Mouse (Mus musculus) left cerebral cortex, adult 11 months (tissue): ENCODE data around the gene Vps29.
A peak's percentile ranks its signal among the peaks of the same experiment; 100 is the strongest.
"Not testable (repeated sequence)": the region's sequence is repeated elsewhere in the genome, so short reads cannot be mapped to it uniquely, and the experiment has no call there.

Experiments
- DNase-seq: peaks from one replicate; pipeline ENCODE4 v3.0.0; 2022; ENCODE audit warnings: low spot score

The Vps29 gene

DNA sequence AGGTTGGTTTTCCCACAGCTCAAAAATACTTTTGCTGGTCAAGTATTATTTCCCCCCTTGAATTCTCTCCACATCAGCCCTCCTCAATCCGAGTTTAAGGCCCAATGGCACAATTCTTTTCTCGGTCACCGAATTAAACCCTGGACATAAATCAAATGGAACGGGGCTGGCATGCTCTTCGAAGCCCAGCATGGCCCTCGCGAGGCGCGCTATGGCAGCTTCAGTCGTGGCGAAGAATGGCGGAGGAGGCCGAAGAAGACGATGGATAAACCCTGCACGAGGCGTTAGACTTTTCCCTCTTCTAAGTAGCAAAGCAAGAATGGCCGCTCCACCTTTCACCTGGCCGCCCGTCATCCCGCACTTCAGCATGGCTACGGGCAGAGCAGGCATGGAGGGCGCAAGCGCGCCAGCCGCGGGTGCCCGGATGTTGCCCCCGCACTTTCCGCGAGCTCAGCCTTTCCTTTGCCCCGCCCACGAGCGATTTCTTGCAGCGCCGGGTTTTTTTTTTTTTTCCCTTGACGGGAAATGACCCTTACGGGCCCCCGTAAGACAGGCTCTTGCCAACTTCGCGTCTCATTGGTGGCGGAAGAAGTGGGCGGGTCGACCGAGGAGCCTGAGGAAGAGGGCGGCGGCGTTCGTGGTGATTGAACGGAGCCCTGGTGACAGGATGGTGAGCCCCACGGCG is at the start of gene Vps29, which contains the start of gene Rad9b:
Vps29 (plus strand) TSS at position 563 of the 685 bp plus-strand sequence.
Rad9b (minus strand) TSS at position 427 of the 685 bp plus-strand sequence.
- DNase-seq: peak; percentile 94

DNA sequence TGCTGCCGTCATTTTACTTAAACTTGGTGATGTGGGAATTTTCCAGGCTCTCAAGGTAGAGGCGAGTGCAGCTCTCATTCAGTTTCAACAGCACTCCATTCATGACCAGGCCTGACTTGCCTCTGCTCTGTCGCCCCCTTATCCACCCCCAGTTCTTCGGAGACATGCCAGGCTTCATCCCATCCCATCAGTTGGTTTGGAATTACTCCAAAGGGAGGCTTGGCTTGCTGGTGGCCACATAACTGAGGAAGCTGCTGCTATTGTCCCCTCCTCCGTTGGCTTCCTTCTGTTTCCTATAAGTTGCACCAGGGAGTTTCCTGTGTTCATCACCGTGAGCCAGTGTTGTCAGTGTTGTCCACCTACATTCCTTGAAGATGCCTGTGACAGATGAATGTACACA is 49.6 kb upstream of the Vps29 start:
- DNase-seq: no peak

DNA sequence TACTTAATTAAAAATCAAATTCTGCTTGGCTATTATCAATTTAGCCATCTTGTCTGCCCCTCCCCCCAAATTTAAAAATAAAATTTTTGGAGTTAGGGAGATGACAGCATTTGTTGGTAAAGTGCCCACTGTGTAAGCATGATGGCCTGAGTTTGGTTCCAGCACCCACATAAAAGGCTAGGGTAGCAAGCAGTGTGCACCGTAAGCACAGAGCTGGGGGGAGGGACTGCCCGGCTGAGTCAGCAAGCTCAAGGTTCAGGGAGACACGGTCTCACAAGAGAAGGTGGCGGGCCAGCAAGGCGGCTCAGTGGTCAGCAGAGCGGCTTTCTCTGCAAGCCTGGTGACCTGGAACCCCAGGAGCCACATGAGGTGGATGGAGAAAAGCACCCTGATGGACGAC is 48.7 kb upstream of the Vps29 start:
- no peak for DNase-seq

DNA sequence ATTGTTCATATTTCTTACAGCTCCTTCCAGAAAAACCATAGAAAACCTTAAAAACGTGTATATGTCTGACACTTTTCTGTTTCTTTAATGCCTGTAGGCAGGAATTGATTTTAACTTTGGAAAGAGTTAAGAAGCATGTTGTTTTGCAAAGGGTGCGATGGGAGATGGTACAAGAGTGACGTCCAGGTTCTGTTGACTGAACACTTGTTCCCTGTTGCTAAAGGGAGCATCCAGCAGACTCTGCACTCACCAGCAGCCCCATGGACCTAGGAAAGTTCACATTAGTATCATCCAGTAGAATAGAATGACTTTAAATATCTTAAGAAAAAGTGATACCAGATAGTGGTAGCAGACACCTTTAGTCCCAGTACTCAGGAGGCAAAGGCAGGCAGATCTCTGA is 47.6 kb upstream of the Vps29 start:
- no peak for DNase-seq

DNA sequence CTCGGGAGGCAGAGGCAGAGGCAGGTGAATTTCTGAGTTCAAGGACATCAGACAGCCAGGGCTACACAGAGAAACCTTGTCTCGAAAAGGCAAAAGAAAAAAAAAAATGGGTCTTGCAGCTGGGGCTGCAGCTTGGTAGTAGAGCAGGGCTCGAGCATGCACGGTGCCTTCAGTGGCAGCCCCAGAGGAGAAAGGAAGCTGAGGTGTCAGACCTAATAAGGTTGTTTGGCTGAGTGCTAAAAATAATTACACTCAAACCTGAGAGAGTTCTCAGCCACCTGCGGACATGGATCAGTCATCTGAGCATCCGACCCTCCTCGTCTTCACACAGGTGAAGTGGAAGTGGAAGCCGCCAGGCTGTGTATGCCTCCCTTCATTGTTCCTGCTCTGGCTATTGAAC is 43.5 kb upstream of the Vps29 start:
- no peak for DNase-seq

DNA sequence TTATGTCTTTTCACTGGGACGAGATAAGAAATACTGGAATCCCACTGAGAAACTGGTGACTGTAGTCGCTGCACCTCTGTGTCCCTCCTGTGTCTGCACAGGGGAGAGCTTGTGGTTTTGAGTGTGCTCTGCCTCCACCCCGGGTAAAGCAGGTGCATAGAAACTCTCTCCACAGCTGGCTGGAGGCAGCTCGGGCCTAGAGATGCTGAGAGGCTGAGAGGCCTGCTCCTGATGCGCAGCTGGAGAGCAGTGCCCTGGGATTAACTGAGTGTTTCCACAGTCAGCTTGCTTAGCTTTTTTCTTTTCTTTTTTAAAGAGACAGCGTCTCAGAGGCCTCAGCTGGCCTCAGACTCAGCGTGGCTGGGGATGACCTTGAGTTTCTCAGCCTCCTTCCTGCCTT is 42.5 kb upstream of the Vps29 start:
- DNase-seq: no peak

DNA sequence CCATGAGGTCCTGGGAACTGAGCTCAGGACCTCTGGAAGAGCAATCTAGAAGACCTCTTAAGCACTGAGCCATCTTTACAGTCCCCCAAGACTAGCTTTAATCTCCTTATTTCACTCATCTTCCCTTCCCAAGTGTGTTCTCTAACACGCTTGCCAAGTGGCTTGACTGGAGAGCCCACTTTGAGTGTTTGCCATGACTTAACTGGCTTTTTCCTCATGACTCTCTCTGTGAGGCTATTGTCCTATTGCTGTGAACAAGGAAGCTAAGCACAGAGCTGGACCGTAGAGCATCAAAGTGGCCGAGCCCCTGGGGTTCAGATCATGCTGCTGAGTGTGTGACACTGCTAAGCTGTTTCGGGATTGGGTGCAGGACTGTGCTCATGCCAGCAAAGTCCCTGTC is 41.8 kb upstream of the Vps29 start:
- no peak for DNase-seq

DNA sequence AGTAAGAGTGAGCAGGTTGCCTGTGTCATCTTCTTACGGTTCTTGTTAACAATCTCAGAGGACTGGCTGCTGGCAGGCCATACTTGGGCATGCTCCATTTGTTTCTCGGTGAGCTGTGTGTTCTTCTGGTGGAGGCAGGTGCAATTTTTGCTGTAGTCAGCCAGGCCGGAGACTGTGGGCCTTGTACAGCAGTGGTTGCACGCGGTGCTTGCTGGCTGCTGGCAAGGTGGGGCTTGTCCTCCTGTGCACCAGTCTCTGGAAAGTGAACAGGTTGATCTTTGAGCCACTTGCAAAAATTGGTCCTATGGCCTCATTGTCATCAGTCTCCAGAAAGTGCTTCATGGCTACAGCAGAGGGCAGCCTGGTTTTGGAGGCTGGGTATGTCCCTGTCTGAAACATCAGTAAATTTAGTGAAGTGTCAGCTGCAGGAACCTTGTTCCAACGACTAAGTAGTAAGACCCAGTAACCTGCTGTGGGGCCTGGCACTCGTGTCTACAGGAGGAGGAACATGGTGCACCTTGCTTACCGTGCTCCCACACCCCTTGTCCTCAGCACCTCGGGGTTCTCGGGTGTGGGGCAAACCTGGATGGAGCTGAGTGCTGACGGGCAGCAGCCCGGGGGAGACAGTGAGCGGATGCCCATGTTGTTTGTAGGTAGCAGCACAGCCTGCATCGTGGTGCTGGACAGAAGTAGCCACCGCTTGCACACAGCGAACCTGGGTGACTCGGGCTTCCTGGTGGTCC is 41.1 kb upstream of the Vps29 start:
- no peak for DNase-seq

DNA sequence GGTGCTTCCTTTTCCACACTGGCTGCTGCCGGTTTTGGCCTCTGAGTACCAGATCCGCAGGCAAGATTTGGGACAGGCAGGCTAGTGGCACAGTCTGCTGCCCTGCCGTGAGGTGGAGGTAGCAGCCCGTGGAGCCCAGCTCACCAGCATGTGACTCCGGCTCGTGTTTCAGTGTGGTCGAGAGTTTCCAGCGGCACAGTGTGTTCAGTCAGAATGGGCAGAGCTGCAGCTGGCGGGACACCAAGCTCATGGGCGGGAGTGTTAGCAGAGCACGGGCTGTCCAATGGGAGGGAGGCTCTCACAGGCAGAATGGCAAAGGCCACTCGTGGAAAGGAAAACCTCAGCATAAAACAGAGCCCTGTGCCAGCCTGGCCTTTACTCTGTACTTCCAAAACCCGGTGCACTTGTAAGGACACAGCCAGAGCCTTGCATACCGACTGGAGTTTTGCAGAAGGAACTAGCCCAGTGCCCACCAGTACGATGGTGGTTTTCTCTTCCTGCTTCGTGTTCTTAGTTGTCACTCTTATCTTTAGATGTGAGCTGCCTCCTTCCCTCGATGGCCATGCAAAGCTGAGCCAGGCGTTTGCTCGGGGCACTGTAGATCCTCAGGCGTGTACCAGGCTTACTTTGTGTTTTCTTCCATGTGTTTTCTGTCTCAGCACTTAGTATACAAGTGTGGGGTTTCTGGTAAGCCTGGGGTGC is 39.1 kb upstream of the Vps29 start:
- DNase-seq: peak; percentile 90

DNA sequence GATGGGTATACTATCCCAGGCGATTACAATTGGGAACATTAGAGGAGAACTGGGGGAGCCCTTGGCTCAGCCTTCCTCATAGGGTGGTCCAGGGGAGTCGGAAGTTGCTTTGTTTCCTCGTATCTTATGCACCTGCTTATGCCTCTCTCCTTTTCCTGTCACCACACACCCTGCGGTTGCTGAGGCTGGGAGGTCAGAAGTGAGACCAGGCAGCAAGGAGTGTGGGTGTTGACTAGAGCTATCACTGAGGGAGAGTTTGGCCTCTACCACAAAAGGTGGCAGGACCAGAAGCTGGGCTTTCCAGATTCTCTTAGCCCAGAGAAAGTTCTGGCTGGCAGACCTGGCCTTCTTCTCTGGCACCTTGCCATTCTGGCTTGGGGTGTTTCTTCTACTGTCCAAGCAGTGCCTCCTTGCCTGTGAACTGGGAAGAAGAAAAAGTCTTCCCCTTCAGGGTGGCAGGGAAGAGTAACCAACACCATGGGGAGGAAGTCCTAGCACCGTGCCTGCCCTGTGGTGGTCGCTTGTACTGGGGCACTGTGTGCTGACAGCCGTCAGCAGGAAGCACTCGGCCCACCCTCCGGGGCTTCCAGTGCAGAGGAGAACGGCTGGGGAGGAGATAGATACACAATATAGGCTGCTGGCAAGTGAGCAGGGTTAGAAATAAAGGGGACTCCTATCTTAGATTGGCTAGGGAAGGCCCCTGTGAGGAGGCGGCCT is 36.7 kb upstream of the Vps29 start:
- no peak for DNase-seq

DNA sequence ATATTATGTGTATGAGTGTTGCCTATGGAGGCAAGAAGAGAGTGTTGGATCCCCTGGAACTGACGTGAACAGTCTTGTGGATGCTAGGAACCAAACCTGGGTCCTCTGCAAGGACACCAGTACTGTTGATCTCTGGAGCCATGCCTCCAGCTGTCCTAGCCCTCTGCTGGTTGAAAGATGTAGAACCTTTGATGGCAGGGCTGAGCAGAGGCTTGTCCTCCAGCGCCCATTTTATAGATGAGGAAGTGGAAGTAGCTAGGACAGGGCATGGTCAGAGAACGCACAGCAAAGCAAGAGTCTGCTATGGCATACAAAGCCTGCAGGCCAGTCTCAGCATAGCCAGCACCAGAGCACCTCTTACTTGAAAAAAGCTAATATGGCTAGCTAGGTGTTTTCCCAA is 36.1 kb upstream of the Vps29 start:
- no peak for DNase-seq

DNA sequence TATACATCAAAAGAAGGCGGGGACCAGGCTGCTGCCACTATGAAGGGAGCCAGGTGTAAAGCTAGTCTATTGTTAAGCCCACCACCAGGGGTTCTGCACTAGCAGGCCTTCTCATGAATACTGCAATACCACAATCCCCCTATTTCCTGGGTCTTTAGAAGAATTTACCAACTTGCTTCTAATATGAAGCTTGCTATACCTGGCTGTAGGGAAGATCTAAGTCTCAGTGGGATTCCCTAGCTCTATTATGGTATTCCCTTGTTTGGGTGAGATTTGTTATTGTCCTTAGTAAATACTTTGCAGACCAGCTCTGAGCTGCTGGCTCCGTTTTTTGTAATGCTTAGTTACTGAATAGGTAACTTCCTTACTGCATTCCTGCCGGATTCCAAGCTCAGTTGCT is 35.2 kb upstream of the Vps29 start:
- DNase-seq: not testable (repeated sequence)

DNA sequence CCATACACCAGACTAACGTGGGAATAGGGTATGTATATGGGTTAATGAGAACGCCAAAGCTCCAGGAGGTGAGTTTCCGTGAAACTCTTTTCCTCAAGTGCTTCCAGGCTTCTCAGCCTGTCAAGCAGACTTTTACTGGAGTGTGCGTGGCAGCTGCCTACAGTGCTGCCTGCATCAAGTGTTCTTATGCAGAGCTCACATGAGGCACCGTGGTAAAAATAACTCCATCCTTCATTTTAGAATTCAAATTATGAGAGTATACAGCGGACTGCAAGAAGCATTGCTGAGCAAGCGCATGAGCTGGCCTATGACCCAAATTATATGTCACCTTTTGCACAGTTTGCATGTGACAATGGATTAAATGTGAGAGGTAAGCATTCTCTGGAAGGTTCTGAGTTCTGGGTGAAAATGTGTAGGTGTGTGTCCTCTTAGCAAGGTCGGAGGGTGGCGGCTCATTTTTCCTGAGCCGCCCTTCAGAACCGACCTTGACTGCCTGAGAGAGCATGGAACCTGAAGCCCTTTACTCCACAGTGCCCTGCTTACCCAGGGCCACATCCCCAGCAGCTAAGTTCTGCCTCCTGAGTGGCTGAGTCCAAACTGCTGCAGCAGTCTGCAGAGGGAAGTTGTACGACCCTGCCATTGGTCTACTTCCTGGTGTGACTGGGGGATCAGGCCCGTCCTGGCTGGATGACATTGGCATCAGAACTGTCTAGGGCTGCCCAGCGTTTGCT is 34.5 kb upstream of the Vps29 start:
- DNase-seq: no peak

DNA sequence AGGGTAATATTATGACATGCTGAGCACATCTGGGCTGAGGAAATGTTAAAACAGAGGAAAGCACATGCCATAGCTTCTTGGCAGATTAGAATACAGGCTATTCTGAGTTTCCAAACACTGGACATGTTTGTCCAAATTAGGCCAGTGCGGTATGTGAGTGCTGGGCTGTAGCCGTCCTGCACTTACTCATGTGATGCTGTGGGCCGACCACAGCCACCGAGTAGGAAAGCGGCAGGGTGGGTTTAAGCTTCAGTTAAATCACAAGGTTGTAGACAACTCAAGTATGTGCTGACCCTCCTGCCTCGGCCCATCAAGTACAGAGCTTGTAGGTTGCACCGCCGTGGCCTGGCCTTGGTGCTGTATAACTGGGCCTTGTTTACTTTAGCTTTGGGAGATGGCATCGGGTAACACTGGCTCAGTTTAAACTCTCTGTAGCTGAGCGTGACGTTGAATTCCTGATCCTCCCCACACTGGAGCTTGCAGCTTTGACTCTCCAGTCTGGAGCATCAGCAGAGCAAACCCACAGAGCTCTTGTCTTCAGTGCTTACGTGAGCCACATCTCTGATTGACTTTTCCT is 33.9 kb upstream of the Vps29 start:
- no peak for DNase-seq

DNA sequence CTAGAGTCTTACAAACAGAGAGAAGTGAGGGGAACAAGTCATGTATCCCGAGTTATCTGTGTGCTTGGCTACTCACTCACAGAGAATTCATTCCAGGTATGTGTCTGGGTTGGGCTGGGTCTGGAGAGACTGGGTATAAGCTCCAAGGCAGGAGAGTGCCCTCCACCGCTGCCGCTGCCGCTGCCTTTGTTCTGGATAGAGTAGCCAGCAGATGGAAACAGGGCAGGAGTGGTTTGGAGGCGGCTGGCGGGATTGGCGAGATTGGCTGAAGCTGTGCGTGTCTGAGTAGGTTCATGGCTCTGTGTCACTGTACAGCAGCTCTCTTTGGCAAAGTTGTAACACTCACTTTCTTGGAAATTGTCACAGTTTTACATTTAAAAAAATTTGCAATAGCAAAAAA is 30.6 kb upstream of the Vps29 start:
- DNase-seq: no peak

DNA sequence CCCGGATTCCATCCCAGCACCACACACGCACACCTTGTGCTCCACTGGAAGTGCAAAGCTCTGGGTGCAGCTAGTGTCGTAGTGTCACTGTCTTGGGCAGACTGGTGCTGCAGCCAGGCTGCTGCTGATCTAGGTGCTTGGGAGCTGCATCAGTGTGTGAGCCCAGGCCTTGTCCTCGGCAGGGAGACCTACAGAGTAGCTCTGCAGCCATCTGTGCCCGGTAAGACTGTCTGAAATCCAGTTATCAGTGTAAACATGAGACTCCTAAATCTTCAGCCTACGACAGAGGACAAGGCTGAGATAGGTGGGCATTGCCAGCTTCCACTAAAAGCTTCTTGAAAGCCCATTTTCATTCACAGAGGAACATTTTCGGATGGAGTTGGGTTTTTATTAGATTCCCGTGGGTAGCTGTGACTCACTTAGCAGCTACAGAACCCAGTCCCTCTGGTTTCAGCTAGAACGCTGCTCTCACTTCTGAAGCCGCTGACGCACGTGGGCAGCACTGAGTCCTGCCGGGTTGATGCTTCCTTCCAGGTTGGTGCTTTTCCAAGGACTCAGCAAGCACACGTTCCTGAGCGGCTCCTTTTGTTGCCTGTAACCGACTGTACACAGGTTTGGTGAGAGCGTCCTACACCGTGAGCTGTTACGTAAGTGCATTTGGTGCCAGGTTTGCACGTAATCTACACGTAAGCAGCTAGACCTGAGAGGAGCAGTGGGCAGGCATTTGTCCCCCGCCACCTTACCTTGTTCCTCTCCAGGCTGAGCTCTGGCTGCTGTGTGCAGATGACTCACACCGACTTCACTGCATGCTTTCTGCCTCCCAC is 29.3 kb upstream of the Vps29 start:
- DNase-seq: peak; percentile 84

DNA sequence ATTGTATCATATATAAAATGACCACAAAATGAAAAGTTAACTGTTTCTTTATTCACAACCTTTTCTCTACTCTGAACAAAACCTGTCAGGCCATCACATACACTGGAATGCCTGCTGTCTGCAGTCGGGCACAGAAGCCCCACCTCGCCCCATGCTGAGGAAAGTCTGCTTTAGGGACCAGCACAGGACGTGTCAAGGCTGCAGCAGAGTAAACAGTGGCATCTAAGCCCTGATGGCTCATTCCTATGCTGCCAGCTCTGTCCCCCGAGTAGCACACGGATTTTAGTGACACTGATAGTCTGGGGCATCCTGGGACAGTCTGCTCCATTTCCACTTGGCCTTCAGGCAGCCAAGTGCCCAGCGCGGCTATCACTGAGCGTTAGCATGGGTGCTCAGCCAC is 28.7 kb upstream of the Vps29 start:
- DNase-seq: no peak

DNA sequence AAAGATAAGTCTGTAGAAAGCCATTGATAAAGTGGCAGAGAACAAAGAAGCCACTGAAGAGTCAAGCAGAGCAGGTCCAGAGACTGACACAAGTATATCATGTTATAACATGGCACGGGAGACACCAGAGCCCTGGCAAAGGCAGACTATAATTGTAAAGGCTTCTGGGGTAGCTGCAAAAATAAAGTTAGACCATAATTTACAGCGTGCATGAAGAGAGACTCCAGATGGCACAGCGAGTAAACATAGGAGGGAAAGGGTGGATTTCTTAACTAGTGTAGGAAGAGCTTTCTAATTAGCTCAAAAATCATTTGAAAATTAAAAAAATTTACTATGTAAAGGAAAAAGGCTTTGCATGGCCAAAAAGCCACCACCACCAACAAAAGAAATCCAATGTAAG is 26.9 kb upstream of the Vps29 start:
- no peak for DNase-seq

DNA sequence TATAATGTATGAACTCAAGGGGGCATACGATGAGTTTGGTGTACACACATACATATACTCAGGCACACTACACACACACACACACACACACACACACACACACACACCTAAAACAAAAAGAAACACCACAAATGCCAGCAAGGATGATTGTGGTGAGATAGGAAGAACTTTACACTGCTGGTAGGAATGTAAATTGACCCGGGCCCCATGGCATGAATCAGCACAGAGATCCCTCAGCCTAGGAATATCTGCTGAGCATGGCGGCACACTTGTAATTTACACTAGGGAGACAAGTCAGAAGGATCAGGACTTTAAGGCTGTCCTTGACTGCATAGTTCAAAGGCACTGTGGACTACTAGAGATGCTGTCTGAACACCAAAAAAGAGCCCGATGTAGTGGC is 23.9 kb upstream of the Vps29 start:
- no peak for DNase-seq

DNA sequence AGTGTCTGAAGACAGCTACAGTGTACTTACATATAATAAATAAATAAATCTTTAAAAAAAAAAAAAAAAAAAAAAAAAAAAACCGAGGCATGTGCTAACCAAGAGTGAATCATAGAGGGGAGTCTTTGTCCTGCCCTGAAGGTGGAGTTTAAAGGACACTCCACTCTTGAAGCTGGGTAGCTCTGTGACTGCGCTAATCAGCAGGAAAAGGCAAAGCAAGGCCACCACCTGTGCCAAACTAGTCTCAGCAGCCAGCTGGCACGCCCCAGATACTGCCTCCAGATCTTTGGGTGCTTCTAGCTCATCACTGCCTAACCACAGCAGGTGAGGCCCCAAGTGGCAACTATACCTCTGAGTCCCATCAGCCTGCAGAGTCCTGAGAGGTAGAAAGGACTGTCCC is 19.5 kb upstream of the Vps29 start:
- no peak for DNase-seq
